Mouse (Mus musculus) lung, embryonic 16.5 days (tissue): Measurements from ENCODE around the gene Hunk. TPM values are rescaled to one million over a fixed set of nuclear protein-coding genes. Genes with fewer than 3 reads are reported as not detected.
A peak's percentile ranks its signal among the peaks of the same experiment; 100 is the strongest.

ENCODE experiments used
- ATAC-seq: fragments of 200-750 bp; cut with Nextera tagmentation; 2 replicates; pipeline ENCODE4 v1.8.0; 2017; ENCODE audit warnings: low read depth, mild to moderate bottlenecking, moderate library complexity
- H3K27ac ChIP-seq: fragments of 300-500 bp; sonication (generic); 2 replicates; pipeline ENCODE4 v1.5.1; 2014; ENCODE audit warnings: mild to moderate bottlenecking, control low read depth, low read length
- H3K27me3 ChIP-seq: fragments of 300-500 bp; sonication (generic); 2 replicates; pipeline ENCODE4 v1.6.1; 2014; ENCODE audit warnings: low read depth, low read length, mixed read lengths; ENCODE audit not compliant: control insufficient read depth, insufficient read depth
- H3K36me3 ChIP-seq: fragments of 300-500 bp; sonication (generic); 2 replicates; pipeline ENCODE4 v1.6.1; 2014; ENCODE audit warnings: low read length; ENCODE audit not compliant: control insufficient read depth, insufficient read depth
- H3K4me1 ChIP-seq: fragments of 300-500 bp; sonication (generic); replicated peaks from 2 replicates; pipeline ENCODE4 v1.6.1; 2014; ENCODE audit warnings: low read length, mixed read lengths; ENCODE audit not compliant: control insufficient read depth, insufficient read depth
- H3K4me2 ChIP-seq: fragments of 300-500 bp; sonication (generic); 2 replicates; pipeline ENCODE4 v1.6.1; 2014; ENCODE audit warnings: low read depth, low read length, control low read depth
- H3K4me3 ChIP-seq: fragments of 300-500 bp; sonication (generic); 2 replicates; pipeline ENCODE4 v1.5.1; 2014; ENCODE audit warnings: mild to moderate bottlenecking, low read length, control low read depth
- H3K9ac ChIP-seq: fragments of 300-500 bp; sonication (generic); 2 replicates; pipeline ENCODE4 v1.6.1; 2014; ENCODE audit warnings: low read length, control low read depth
- H3K9me3 ChIP-seq: fragments of 300-500 bp; sonication (generic); 2 replicates; pipeline ENCODE4 v1.6.1; 2016; ENCODE audit warnings: low read length; ENCODE audit not compliant: control insufficient read depth
- WGBS: fragments of 180-500 bp; shearing (Covaris S2); extraction: QIAGEN DNeasy Blood & Tissue Kit; methylation state at CpG from one replicate; pipeline ENCODE4 v1.1.7; 2014; 5-methylcytosine and 5-hydroxymethylcytosine counted together
- polyA plus RNA-seq: library from polyadenylated mRNA; unstranded; fragments of >200 nt; fragmentation: Nextera tagmentation; extraction: Ambion mirVana; gene quantifications from 2 replicates; pipeline ENCODE4 v1.2.1, GENCODE M21; 2015

Hunk gene
- polyA plus RNA-seq, 1 experiment from 2014 or later, result 16.2 TPM

DNA sequence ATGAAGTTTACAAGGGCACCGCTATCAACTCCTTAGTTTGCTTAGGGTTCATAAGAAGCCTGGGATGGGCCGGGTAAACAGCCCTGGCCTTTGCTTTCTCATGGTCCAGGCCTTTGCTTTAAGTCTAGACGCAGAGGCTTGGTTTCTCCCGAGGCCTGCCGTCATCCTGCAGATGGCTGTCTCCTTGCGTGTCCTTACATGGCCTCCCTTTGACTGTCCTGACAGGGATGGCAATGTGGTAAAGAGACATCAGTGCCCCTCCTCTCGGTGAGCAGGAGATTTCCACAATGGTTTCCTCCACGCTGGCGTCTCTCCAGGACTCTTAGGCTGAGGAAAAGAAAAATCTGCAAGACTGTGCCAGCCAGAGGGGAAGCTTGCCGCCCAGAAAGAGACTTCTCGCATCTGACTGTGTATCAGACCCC, 36.3 kb downstream of the Hunk start:
- no peaks in the 10 kb centered on the region for H3K9me3 ChIP-seq
- no peak overlapping the region for H3K4me3 ChIP-seq
- peak overlapping the region; percentile 3; the same call in 1 of the 2 replicates for H3K9ac ChIP-seq
- H3K4me1 ChIP-seq, result peaks cover 49% of the 10 kb centered on the region
- no peak for ATAC-seq
- H3K4me2 ChIP-seq, result no peak overlapping the region
- no peaks in the 10 kb centered on the region for H3K27me3 ChIP-seq
- 32% methylated on average over 11 of the region's 11 CpGs for WGBS
- H3K36me3 ChIP-seq, result no peaks in the 10 kb centered on the region
- H3K27ac ChIP-seq, result peak overlapping the region; percentile 26; the same call in 1 of the 2 replicates

DNA sequence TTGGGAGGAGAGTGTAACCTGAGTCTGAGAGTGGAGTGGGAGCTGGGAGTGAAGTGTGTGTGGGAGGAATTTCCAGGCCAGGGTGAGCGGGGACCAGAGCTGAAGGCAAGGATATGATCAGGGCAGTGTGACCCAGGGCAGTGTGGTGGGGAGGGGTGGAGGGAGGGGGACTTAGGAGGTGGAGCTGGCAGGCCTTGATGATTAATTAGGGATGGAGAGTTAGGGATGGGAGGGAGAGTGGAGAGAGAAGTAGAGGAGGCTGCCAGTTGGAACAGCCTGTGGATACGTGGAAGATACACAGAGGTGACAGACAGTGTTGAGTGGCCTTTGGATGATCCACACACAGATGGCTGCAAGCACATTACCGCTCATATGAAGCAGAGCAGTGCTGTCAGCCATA, 38.1 kb downstream of the Hunk start:
- Histone ChIP-seq H3K4me2 (no peak overlapping the region), H3K4me1 (peaks cover 45% of the 10 kb centered on the region)
- 22% methylated on average over 3 of the region's 3 CpGs for WGBS

DNA sequence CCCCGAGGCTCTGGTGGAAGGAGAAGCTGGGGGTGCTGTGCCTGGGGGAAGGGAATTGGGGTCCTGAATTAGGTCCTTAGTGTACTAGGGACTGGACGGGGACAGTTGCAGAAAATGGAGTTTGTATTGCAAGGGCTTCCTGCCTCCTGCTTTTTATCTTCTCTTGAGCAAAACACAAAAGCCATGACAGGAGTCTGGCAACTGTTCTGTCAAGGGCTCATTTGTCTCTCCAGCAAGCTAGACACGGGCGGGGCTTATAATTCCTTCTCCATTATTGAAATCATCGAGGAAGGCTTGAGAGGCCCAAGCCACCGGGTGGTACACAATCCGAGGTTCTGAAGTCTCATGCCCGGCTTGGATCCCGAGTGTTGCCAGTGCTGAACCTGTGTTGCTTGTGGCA, 38.6 kb downstream of the Hunk start:
- WGBS, result 34% methylated on average over 9 of the region's 9 CpGs
- Histone ChIP-seq H3K9me3 (no peaks in the 10 kb centered on the region), H3K27me3 (no peaks in the 10 kb centered on the region), H3K4me3 (no peak overlapping the region), H3K27ac (peak overlapping the region; percentile 58), H3K4me1 (peaks cover 45% of the 10 kb centered on the region), H3K36me3 (peaks cover 4% of the 10 kb centered on the region), H3K4me2 (no peak overlapping the region), H3K9ac (no peak overlapping the region)
- ATAC-seq, result peak; percentile 32

More for the DNA sequence above, 38.1 kb downstream of the Hunk start:
- no peak overlapping the region for H3K4me3 ChIP-seq
- peak; percentile 61 for ATAC-seq
- no peak overlapping the region for H3K9ac ChIP-seq
- no peaks in the 10 kb centered on the region for H3K9me3 ChIP-seq
- peak overlapping the region; percentile 58 for H3K27ac ChIP-seq
- H3K27me3 ChIP-seq, result no peaks in the 10 kb centered on the region
- H3K36me3 ChIP-seq, result peaks cover 4% of the 10 kb centered on the region

DNA sequence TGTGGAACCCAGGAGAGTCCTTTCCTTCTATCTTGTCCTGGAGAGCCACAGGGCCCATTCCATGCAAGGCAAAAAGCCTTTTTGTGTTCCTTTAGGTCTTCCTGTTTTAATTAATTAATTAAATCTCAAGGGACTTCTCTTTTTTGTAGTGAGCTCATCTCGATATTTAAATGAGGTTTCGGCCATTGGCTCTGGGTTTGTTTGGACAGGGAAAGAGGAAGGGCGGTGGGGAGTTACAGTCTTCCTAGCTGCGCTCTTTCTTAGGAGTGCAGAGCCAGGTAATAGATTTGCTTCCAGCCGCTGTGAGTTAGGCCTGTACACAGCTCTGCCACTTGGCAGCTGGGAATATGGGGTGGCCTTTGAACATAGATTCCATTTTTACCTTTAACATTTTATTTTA, 40.4 kb downstream of the Hunk start:
- WGBS, result 89% methylated on average over 5 of the region's 5 CpGs
- no peaks in the 10 kb centered on the region for H3K9me3 ChIP-seq
- H3K4me2 ChIP-seq, result no peak overlapping the region
- no peak overlapping the region for H3K9ac ChIP-seq
- peaks cover 29% of the 10 kb centered on the region for H3K4me1 ChIP-seq
- H3K36me3 ChIP-seq, result peaks cover 4% of the 10 kb centered on the region
- H3K27ac ChIP-seq, result no peak overlapping the region
- H3K27me3 ChIP-seq, result no peaks in the 10 kb centered on the region
- ATAC-seq, result no peak
- no peak overlapping the region for H3K4me3 ChIP-seq

DNA sequence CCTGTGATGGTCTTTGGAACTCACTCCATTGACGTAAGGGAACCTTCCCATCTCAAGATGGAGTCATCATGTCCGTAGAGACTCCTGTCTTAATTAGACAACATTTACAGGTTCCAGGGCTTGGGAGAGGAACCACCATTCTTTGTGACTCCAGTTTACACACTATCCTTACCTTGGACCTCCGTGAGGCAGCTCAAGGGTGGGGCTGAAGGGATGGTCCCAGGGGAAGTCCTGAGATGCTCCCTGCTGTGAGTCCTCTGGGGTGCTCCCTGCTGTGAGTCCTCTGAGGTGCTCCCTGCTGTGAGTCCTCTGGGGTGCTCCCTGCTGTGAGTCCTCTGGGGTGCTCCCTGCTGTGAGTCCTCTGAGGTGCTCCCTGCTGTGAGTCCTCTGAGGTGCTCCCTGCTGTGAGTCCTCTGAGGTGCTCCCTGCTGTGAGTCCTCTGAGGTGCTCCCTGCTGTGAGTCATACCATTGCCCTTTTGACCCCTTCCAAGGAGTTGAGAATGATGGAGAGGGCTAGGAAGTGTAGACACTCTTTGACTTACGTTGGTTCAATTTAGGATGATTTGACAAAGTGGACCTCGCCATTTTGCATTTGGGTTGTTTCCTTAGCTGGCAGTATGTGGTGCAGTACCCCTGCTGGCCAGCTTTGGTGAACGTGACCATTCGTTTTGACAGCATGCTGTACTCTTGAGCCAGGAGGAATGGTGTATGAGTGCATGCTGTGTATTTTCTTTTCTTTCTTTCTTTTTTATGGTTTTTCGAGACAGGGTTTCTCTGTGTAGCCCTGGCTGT, 42.2 kb downstream of the Hunk start:
- peaks cover 4% of the 10 kb centered on the region for H3K9me3 ChIP-seq
- H3K36me3 ChIP-seq, result peaks cover 11% of the 10 kb centered on the region
- no peak overlapping the region for H3K9ac ChIP-seq
- H3K27me3 ChIP-seq, result no peaks in the 10 kb centered on the region
- WGBS, result 88% methylated on average over 8 of the region's 8 CpGs
- H3K27ac ChIP-seq, result no peak overlapping the region
- H3K4me2 ChIP-seq, result no peak overlapping the region
- no peak for ATAC-seq
- H3K4me1 ChIP-seq, result peaks cover 18% of the 10 kb centered on the region
- H3K4me3 ChIP-seq, result no peak overlapping the region

DNA sequence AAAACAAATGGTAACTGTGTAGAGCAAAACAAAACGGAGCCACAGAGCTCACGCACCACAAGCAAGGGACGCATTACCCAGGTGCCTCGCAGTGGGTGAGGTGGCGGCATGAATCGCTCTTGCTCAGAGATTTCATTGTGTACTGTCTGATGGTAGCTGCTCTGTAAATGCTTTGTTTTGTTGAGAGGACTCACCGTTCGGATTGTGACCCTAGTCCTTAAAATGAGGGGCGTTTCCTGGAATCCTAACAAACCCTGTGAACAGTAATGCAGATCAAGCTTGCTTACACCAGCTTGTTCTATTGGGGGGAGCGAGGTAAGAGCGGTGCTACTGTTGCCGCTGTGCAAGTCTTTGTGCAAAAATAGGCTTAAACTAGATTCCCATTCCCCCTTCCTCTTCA, 47.7 kb downstream of the Hunk start:
- H3K4me2 ChIP-seq, result no peak overlapping the region
- 94% methylated on average over 12 of the region's 12 CpGs for WGBS
- H3K27me3 ChIP-seq, result no peaks in the 10 kb centered on the region
- no peak for ATAC-seq
- no peak overlapping the region for H3K9ac ChIP-seq
- H3K27ac ChIP-seq, result no peak overlapping the region
- H3K9me3 ChIP-seq, result peaks cover 6% of the 10 kb centered on the region
- peaks cover 10% of the 10 kb centered on the region for H3K4me1 ChIP-seq
- H3K4me3 ChIP-seq, result no peak overlapping the region
- peaks cover 16% of the 10 kb centered on the region for H3K36me3 ChIP-seq

DNA sequence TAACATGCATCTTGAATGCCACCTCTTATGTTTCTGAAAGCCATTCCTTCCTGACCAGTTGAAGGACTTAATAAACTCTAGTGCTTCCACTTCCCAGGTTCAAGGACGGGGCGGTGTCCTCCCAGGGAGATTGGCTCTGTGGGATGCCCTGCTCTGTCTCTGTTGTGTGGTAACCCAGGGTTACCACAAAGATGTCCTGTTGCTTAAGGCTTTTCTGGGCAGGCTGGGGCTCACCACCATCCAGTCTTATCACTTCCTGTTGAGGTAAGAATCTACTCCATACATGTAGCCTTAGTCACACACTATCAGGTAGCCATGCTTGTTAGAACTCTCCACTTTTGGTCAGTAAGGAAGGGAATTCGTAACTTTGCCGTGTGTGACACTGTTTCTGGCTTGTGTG, 49.4 kb downstream of the Hunk start:
- no peak for ATAC-seq
- H3K27me3 ChIP-seq, result no peaks in the 10 kb centered on the region
- H3K9me3 ChIP-seq, result peaks cover 6% of the 10 kb centered on the region
- no peak overlapping the region for H3K9ac ChIP-seq
- H3K27ac ChIP-seq, result no peak overlapping the region
- H3K4me2 ChIP-seq, result no peak overlapping the region
- no peak overlapping the region for H3K4me3 ChIP-seq
- H3K36me3 ChIP-seq, result peaks cover 18% of the 10 kb centered on the region
- H3K4me1 ChIP-seq, result peaks cover 10% of the 10 kb centered on the region
- WGBS, result 56% methylated on average over 4 of the region's 4 CpGs

DNA sequence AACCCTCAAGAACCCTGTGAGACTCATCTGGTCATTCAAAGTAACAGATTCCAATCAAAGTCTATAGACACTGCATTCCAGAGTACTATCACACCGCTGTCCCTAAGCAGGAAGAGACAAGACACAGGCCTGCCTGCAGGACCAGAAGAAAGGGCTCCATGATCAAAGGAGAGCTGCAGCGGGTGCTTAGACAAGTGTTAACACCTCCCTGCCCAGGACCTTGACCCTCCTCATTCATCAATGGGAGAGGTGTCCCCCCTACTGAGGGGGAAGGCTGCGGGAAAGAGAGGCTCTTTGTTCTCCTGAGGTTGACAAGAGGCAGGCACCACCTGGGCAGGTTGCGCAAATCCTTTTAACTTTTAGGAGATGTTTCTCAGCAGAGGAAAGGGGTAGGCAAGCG, 51.5 kb downstream of the Hunk start:
- Histone ChIP-seq H3K36me3 (peaks cover 18% of the 10 kb centered on the region), H3K27ac (no peak overlapping the region), H3K9me3 (peaks cover 6% of the 10 kb centered on the region), H3K27me3 (no peaks in the 10 kb centered on the region), H3K9ac (no peak overlapping the region), H3K4me1 (peaks cover 10% of the 10 kb centered on the region), H3K4me3 (no peak overlapping the region), H3K4me2 (no peak overlapping the region)
- ATAC-seq, result peak; percentile 23; the same call in 1 of the 2 replicates
- 36% methylated on average over 5 of the region's 5 CpGs for whole genome bisulfite sequencing

DNA sequence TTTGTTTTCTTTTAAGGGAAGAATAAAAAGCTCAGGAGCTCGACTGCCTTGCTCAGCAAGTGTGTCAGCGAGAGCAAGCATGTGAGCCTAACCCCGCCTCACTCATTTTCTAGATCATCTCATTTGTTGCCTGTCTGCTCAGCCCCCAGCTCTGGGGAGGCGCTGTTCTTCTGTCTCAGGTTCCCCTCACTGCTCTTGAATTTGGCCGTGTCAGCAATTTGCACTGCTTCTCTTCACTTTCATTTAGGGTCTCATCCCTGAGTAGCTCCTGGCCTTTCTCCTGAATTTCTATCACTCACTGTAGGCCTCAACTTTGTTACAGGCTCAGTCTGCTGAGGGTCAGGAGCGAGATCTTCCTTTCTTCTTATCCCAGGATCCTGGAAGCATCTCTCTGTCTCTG, 53.7 kb downstream of the Hunk start:
- Histone ChIP-seq H3K4me1 (peaks cover 10% of the 10 kb centered on the region), H3K9ac (no peak overlapping the region), H3K9me3 (no peaks in the 10 kb centered on the region), H3K36me3 (peaks cover 2% of the 10 kb centered on the region; the same call in 1 of the 2 replicates), H3K27ac (no peak overlapping the region), H3K4me2 (no peak overlapping the region), H3K4me3 (no peak overlapping the region), H3K27me3 (no peaks in the 10 kb centered on the region)
- ATAC-seq, result no peak
- WGBS, result 72% methylated on average over 6 of the region's 6 CpGs
